Mouse (Mus musculus): Measurements from ENCODE around the gene Csnk2a1. TPM values are rescaled to one million over a fixed set of nuclear protein-coding genes. Genes with fewer than 3 reads are reported as not detected.
"Not testable (repeated sequence)": the region's sequence is repeated elsewhere in the genome, so short reads cannot be mapped to it uniquely, and the experiment has no call there.

Gene Csnk2a1
- polyA plus RNA-seq, 1 experiment from 2014 or later, result 87.0 TPM

DNA sequence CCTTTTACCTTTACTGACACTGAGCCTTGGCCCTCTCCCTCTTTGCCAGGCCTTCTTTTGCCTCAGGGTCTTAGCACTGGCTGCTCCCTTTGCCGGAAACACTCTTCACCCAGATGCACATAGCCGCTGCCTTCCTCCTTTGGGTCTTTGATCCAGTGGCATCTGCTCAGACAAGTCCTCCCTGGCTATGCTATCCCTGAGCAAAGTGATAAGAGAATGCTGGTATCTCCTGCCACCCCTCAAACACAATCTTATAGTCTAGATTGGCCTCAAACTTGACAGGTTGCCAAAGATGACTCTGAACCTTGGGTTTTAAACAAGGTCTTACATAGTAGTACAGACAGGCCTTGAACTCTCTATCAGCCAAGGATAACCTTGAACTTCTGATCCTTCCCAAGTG lies 32.1 kb upstream of the Csnk2a1 start:
- Histone ChIP-seq H3K9me3 (no peaks in the 10 kb centered on the region), H3K36me3 (no peaks in the 10 kb centered on the region), H3K27me3 (replicated peaks) (no peaks in the 10 kb centered on the region), H3K4me1 (no peaks in the 10 kb centered on the region; the same call in 1 of the 2 replicates), H3K4me2 (replicated peaks) (no peak overlapping the region), H3K9ac (no peak overlapping the region), H3K27ac (no peak overlapping the region), H3K4me3 (no peak overlapping the region)
- WGBS, result 90% methylated on average over 2 of the region's 2 CpGs
- no peak for ATAC-seq (ENCODE audit: low FRiP score, low read depth)

DNA sequence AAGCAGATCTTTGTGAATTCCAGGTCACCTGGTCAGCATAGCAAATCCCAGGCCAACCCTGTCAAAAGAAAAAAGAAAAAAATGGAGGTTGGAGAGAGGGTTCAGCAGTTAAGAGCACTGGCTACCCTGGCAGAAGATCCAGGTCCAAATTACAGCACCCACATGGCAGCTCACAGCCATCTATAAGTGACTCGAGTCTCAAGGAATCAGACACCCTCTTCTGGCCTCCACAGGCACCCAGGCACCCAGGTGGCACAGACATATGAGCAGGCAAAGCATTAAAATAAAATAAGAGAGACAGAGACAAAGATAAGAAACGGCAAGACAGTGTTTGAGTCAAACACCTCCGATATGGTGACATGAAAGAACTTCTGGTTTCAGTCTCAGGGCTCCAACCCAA lies 29.7 kb upstream of the Csnk2a1 start:
- Histone ChIP-seq H3K36me3 (no peaks in the 10 kb centered on the region), H3K4me1 (no peaks in the 10 kb centered on the region; the same call in 1 of the 2 replicates), H3K9me3 (no peaks in the 10 kb centered on the region), H3K27me3 (replicated peaks) (no peaks in the 10 kb centered on the region), H3K4me2 (replicated peaks) (no peak overlapping the region), H3K27ac (no peak overlapping the region), H3K4me3 (no peak overlapping the region), H3K9ac (no peak overlapping the region)
- ATAC-seq (ENCODE audit: low FRiP score, low read depth), result peak; percentile 44; the same call in 1 of the 2 replicates
- WGBS, result 48% methylated on average over 3 of the region's 3 CpGs

DNA sequence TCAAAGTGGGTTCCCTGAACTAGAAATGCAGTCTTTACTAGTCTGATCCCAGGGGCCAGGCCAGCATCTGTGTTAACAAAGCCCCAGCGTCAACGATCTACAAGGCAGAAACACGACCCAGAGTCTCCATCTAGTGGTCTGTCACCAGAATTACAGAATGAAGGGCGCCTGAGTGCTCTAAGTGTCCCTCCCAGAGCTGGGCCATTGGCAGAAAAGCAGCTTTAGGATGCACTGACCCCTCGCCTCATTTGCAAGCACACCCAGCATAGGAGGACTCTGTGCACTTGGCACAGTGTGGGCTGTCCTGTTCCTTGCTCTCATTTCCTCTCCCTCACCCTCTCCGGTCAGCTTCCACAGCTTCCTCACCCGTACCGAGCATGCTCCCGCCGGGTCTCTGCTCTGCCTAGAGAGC lies 29.3 kb upstream of the Csnk2a1 start:
- Histone ChIP-seq H3K27me3 (replicated peaks) (no peaks in the 10 kb centered on the region), H3K9ac (no peak overlapping the region), H3K36me3 (no peaks in the 10 kb centered on the region), H3K4me3 (no peak overlapping the region), H3K27ac (no peak overlapping the region), H3K4me2 (replicated peaks) (no peak overlapping the region), H3K4me1 (no peaks in the 10 kb centered on the region; the same call in 1 of the 2 replicates), H3K9me3 (no peaks in the 10 kb centered on the region)
- 46% methylated on average over 10 of the region's 10 CpGs for WGBS
- peak; percentile 86 for ATAC-seq (ENCODE audit: low FRiP score, low read depth)

GRCm38 (mm10) chr2:152206139-152206538 lies 20.5 kb upstream of the Csnk2a1 start:
- H3K27ac ChIP-seq; ATAC-seq (ENCODE audit: low FRiP score, low read depth); H3K36me3 ChIP-seq; H3K27me3 ChIP-seq (replicated peaks); H3K4me3 ChIP-seq; H3K4me2 ChIP-seq (replicated peaks); H3K9me3 ChIP-seq; H3K9ac ChIP-seq; H3K4me1 ChIP-seq: not testable (repeated sequence)
- WGBS, result 95% methylated on average over 8 of the region's 9 CpGs

DNA sequence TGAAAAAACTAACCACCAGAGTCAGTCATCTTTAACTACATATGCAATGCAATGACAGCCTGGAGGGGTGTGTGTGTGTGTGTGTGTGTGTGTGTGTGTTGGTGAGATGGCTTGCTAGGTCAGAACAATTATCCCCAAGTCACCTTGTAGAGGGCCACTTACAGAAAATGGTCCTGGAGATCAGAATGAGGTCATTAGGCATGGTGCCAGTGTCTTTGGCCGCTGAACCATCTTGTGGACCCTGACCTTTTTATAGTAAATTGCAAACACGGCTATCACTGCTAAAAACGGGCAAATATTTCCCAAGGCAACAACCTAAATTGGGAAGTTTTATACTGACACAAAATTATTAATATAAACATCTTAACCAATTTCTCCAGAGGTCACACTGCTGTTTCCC lies 14.8 kb upstream of the Csnk2a1 start:
- no peak overlapping the region for H3K4me2 ChIP-seq (replicated peaks)
- ATAC-seq (ENCODE audit: low FRiP score, low read depth), result no peak
- H3K9ac ChIP-seq, result no peak overlapping the region
- H3K27ac ChIP-seq, result no peak overlapping the region
- H3K36me3 ChIP-seq, result no peaks in the 10 kb centered on the region
- no peaks in the 10 kb centered on the region for H3K27me3 ChIP-seq (replicated peaks)
- no peaks in the 10 kb centered on the region for H3K9me3 ChIP-seq
- 83% methylated on average over 3 of the region's 3 CpGs for WGBS
- no peaks in the 10 kb centered on the region for H3K4me1 ChIP-seq
- no peak overlapping the region for H3K4me3 ChIP-seq

DNA sequence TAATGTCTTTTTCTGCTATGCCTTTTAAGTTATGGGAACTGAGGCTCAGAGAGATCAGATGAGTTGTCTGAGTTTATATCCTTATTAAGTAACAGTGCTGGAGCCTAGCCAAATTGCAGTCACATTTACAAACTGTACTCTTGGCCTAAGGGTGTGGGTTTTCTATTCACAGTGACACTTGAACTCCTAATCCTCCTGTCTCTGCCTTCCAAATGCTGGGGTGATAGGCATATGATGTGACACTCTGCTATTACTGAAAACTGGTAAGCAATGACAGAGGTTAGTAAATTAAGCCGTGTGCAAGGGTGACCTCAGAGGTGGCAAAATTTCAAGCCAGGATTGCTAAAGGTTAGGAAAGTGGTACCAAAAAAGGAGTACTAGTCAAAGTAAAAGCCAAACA lies 9.7 kb upstream of the Csnk2a1 start:
- Histone ChIP-seq H3K9me3 (no peaks in the 10 kb centered on the region), H3K36me3 (no peaks in the 10 kb centered on the region), H3K4me1 (no peaks in the 10 kb centered on the region), H3K4me2 (replicated peaks) (no peak overlapping the region), H3K27ac (no peak overlapping the region), H3K27me3 (replicated peaks) (no peaks in the 10 kb centered on the region), H3K4me3 (no peak overlapping the region), H3K9ac (no peak overlapping the region)
- WGBS, result 91% methylated on average over 1 of the region's 1 CpGs
- ATAC-seq (ENCODE audit: low FRiP score, low read depth), result no peak

DNA sequence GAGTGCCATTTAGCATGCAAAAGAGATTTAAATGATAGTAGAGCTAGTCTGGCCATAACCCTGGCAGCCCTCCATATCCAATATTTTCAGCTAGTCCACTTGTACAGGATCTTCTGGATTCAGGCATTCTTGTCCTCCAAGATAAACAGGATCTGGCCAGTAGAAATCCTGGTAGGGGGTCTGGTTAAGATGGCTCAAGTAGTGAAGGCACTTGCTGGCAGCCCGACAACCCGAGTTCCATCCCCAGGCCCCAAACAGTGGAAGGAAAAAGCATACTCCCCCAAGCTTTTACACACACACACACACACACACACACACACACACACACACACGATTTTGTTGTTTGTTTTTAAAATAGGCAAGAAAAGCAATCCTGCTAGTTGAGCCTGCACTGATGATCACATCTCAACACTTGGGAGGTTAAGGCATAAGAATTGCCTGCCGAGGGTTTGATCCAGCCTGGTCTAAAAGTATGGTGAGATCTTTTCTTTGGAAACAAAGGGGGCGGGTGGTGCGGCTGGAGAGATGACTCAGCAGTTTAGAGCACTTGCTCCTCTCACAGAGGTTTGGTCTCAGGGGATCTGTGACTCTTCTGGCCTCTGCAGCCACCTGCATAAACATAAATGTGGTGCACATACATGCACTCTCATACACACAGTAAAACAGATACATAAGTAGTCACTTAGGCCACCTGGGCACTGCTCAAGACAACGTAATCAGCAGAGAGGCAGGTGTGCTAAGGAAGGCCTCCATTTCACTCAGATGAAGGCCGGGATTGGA lies 2.9 kb upstream of the Csnk2a1 start:
- Histone ChIP-seq H3K4me3 (no peak overlapping the region), H3K9ac (no peak overlapping the region), H3K27me3 (replicated peaks) (no peaks in the 10 kb centered on the region), H3K4me2 (replicated peaks) (no peak overlapping the region), H3K27ac (no peak overlapping the region), H3K36me3 (no peaks in the 10 kb centered on the region), H3K9me3 (no peaks in the 10 kb centered on the region), H3K4me1 (peaks cover 20% of the 10 kb centered on the region)
- ATAC-seq (ENCODE audit: low FRiP score, low read depth), result no peak
- WGBS, result 68% methylated on average over 8 of the region's 8 CpGs

DNA sequence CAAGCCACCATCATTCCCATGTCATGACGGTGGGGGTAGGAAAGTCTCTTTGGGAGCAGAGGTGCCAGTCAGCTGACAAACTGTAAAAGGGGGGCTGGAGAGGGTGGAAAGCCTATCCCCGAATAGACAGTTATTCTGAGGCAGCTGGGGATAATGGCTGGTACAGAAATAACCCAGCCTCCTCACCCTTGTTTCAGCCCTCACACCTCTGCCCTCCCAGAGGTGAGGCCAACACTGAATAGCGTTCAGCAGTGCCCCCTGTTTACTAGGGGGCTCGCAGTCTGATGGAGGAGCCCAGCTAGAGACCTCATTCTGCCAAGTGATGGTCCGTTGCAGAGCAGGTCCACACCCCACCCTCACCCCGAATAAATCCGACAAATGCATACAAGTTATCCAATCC lies 1.1 kb upstream of the Csnk2a1 start:
- no peaks in the 10 kb centered on the region for H3K9me3 ChIP-seq
- H3K36me3 ChIP-seq, result no peaks in the 10 kb centered on the region
- H3K4me2 ChIP-seq (replicated peaks), result peak overlapping the region; percentile 81
- H3K4me1 ChIP-seq, result peaks cover 22% of the 10 kb centered on the region
- 77% methylated on average over 7 of the region's 7 CpGs for WGBS
- H3K27me3 ChIP-seq (replicated peaks), result no peaks in the 10 kb centered on the region
- no peak overlapping the region for H3K4me3 ChIP-seq
- ATAC-seq (ENCODE audit: low FRiP score, low read depth), result no peak
- H3K9ac ChIP-seq, result 0 out of 2 replicates have a peak overlapping the region, but pooled peaks have one; percentile 96
- H3K27ac ChIP-seq, result no peak overlapping the region

DNA sequence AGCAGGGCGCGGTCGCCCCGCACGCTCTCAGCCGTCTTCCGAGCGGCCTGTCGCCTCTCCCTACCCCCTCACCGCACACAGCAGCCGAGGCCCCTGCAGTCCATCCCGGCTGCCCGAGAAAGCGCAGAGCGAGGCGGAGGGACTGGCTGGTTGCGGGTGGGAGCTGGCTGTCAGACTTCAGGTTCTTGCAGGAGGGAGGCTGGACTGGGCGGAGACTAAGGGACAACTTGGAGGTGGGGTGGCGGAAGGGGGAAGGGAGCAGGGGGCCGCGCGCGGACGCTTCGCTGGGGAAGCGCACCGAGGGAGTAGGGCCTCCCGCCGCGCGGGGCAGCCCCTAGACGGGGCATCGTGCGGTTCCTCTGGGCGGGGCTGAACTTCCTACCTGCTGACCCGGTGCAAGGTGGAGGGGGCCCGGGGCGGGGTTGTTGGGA lies 427 bp downstream of the Csnk2a1 start:
- under 1% methylated on average over 38 of the region's 38 CpGs for WGBS
- peak overlapping the region; percentile 81 for H3K4me2 ChIP-seq (replicated peaks)
- H3K27ac ChIP-seq, result peak overlapping the region; percentile 93
- no peaks in the 10 kb centered on the region for H3K9me3 ChIP-seq
- peak overlapping the region; percentile 96 for H3K9ac ChIP-seq
- H3K4me3 ChIP-seq, result peak overlapping the region; percentile 94
- H3K36me3 ChIP-seq, result 0 out of 2 replicates have a peak, but pooled peaks cover 3% of the 10 kb centered on the region
- H3K27me3 ChIP-seq (replicated peaks), result no peaks in the 10 kb centered on the region
- peaks cover 22% of the 10 kb centered on the region for H3K4me1 ChIP-seq
- peak; percentile 85 for ATAC-seq (ENCODE audit: low FRiP score, low read depth)

DNA sequence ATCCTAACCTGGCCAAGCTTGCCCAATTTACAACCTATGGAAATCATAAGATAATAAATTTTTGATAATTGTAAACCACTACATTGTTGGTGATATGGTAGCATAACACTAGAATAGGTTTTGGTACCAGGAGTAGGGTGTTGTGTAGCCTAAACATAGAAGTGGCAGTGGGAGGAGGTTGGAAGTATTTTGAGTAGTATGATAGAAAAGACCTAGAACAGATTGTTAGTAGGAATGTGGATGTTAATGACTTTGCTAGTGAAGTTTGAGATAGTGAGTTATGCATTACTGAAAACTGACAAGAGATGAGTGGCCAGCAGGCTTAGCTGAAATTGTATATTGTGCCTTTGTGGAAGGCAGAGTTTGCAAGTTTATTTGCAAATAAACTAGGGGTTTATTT lies 3.4 kb downstream of the Csnk2a1 start:
- 0 out of 2 replicates have a peak, but pooled peaks cover 3% of the 10 kb centered on the region for H3K36me3 ChIP-seq
- no peaks in the 10 kb centered on the region for H3K9me3 ChIP-seq
- no peak overlapping the region for H3K27ac ChIP-seq
- ATAC-seq (ENCODE audit: low FRiP score, low read depth), result no peak
- no peak overlapping the region for H3K4me2 ChIP-seq (replicated peaks)
- H3K4me3 ChIP-seq, result no peak overlapping the region
- no peak overlapping the region for H3K9ac ChIP-seq
- H3K4me1 ChIP-seq, result peaks cover 22% of the 10 kb centered on the region
- H3K27me3 ChIP-seq (replicated peaks), result no peaks in the 10 kb centered on the region

- ATAC-seq (ENCODE audit: low FRiP score, low read depth), result no peak
- H3K36me3 ChIP-seq, result peaks cover 26% of the 10 kb centered on the region
- WGBS, result 89% methylated on average over 1 of the region's 1 CpGs
Measured at GRCm38 (mm10) chr2:152237926-152238325, 11.3 kb downstream of the Csnk2a1 start.

DNA sequence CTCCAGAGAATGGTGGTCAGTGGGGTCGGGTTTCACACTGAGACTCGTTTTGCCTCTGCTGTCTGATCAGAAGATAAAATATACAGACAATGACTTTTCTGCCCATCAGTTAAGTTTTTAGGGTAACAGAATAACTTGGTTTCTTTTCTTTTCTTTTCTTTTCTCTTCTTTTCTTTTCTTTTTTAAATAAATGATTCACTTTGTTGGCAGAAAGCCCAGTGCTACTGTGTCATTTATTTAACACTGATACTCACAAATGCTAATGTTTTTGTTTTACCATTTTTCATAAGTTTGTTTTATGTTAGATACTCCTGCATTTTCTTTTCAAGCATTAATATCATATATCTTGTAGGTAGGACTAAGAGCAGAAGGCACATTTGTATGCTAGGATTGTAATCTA lies 13.9 kb downstream of the Csnk2a1 start:
- H3K4me3 ChIP-seq, result no peak overlapping the region
- H3K36me3 ChIP-seq, result peaks cover 26% of the 10 kb centered on the region
- H3K9ac ChIP-seq, result no peak overlapping the region
- no peak overlapping the region for H3K4me2 ChIP-seq (replicated peaks)
- H3K27me3 ChIP-seq (replicated peaks), result no peaks in the 10 kb centered on the region
- H3K4me1 ChIP-seq, result no peaks in the 10 kb centered on the region
- WGBS, result 71% methylated on average over 2 of the region's 2 CpGs
- no peak for ATAC-seq (ENCODE audit: low FRiP score, low read depth)
- no peak overlapping the region for H3K27ac ChIP-seq
- no peaks in the 10 kb centered on the region for H3K9me3 ChIP-seq

More at GRCm38 (mm10) chr2:152237926-152238325, 11.3 kb downstream of the Csnk2a1 start:
- no peaks in the 10 kb centered on the region for H3K4me1 ChIP-seq
- no peak overlapping the region for H3K4me3 ChIP-seq
- no peaks in the 10 kb centered on the region for H3K27me3 ChIP-seq (replicated peaks)
- no peak overlapping the region for H3K4me2 ChIP-seq (replicated peaks)
- no peaks in the 10 kb centered on the region for H3K9me3 ChIP-seq
- H3K27ac ChIP-seq, result no peak overlapping the region
- H3K9ac ChIP-seq, result no peak overlapping the region

GRCm38 (mm10) chr2:152247213-152247612 lies 20.6 kb downstream of the Csnk2a1 start:
- Histone ChIP-seq H3K36me3 (peaks cover 13% of the 10 kb centered on the region), H3K27ac (no peak overlapping the region), H3K27me3 (replicated peaks) (no peaks in the 10 kb centered on the region), H3K4me3 (no peak overlapping the region), H3K4me2 (replicated peaks) (no peak overlapping the region), H3K9ac (no peak overlapping the region), H3K4me1 (no peaks in the 10 kb centered on the region), H3K9me3 (no peaks in the 10 kb centered on the region)
- ATAC-seq (ENCODE audit: low FRiP score, low read depth), result no peak
- WGBS, result 97% methylated on average over 1 of the region's 1 CpGs

All from neural tube, embryonic 12.5 days (tissue).